Mouse (Mus musculus) MEL (cell line): ENCODE measurements around the gene Lima1. TPM values are rescaled to one million over a fixed set of nuclear protein-coding genes. Genes with fewer than 3 reads are reported as not detected.

Experiments
- DNase-seq: peaks from one replicate; pipeline ENCODE4 v3.0.0; 2011; ENCODE audit warnings: low read depth, low spot score
- H3K27ac ChIP-seq: 2 replicates; pipeline ENCODE4 v1.5.1; 2012; ENCODE audit warnings: low read depth, mild to moderate bottlenecking, control low read depth, low read length, moderate library complexity; ENCODE audit not compliant: control insufficient read depth
- H3K27me3 ChIP-seq, 2 experiments: fragments of 150-350 bp in 1 of 2; sonication (generic) in 1 of 2; 2 replicates each; pipeline ENCODE4 v1.6.1; 2012; ENCODE audit warnings: low read length in 2 of 2, mild to moderate bottlenecking in 2 of 2, improper control_type of control experiment in 1 of 2, moderate library complexity in 1 of 2; ENCODE audit not compliant: insufficient read depth in 2 of 2, control insufficient read depth in 1 of 2
- H3K36me3 ChIP-seq, 2 experiments: 2 replicates each; pipeline ENCODE4 v1.6.1; 2012 to 2014; ENCODE audit warnings: low read length in 2 of 2, improper control_type of control experiment in 1 of 2, inconsistent platforms in 1 of 2, mild to moderate bottlenecking in 1 of 2; ENCODE audit not compliant: insufficient read depth in 2 of 2, control insufficient read depth in 1 of 2
- H3K4me1 ChIP-seq, 2 experiments: fragments of 150-350 bp in 1 of 2; sonication (generic) in 1 of 2; 2 replicates each; pipeline ENCODE4 v1.6.1; 2012; ENCODE audit warnings: low read length in 2 of 2, improper control_type of control experiment in 1 of 2, mild to moderate bottlenecking in 1 of 2; ENCODE audit not compliant: insufficient read depth in 2 of 2, control insufficient read depth in 1 of 2
- H3K4me3 ChIP-seq, 2 experiments: fragments of 150-350 bp in 1 of 2; sonication (generic) in 1 of 2; 2 replicates each; pipeline ENCODE4 v1.5.1; 2012; ENCODE audit warnings: low read depth in 2 of 2, low read length in 2 of 2, mild to moderate bottlenecking in 2 of 2, moderate library complexity in 2 of 2, control low read depth in 1 of 2, improper control_type of control experiment in 1 of 2; ENCODE audit not compliant: control insufficient read depth in 1 of 2, insufficient read depth in 1 of 2
- H3K79me2 ChIP-seq: 2 replicates; pipeline ENCODE4 v1.6.1; 2012; ENCODE audit warnings: mild to moderate bottlenecking, low read length, moderate library complexity; ENCODE audit not compliant: control insufficient read depth, poor library complexity, insufficient read depth
- H3K9ac ChIP-seq: 2 replicates; pipeline ENCODE4 v1.6.1; 2012; ENCODE audit warnings: low read depth, mild to moderate bottlenecking, control low read depth, low read length, moderate library complexity; ENCODE audit not compliant: control insufficient read depth, poor library complexity, severe bottlenecking
- H3K9me3 ChIP-seq: fragments of 150-350 bp; sonication (generic); replicated peaks from 2 replicates; pipeline ENCODE4 v1.6.1; 2012; ENCODE audit warnings: mild to moderate bottlenecking, low read length, improper control_type of control experiment, moderate library complexity; ENCODE audit not compliant: insufficient read depth
- CTCF ChIP-seq, 3 experiments: IDR thresholded peaks in 2 of 3; conservative IDR thresholded peaks in 1 of 3; 2 replicates each; pipeline ENCODE4 v1.5.1; 2011 to 2012; ENCODE audit warnings: low read length in 3 of 3, low read depth in 2 of 3, mild to moderate bottlenecking in 2 of 3, improper control_type of control experiment in 1 of 3, inconsistent platforms in 1 of 3, mixed read lengths in 1 of 3, moderate library complexity in 1 of 3; ENCODE audit not compliant: control insufficient read depth in 1 of 3, insufficient read depth in 1 of 3, poor library complexity in 1 of 3, severe bottlenecking in 1 of 3
- ELF1 ChIP-seq: IDR thresholded peaks from 2 replicates; pipeline ENCODE4 v1.6.1; 2014; ENCODE audit warnings: low read depth, mild to moderate bottlenecking, inconsistent platforms, low read length, improper control_type of control experiment, moderate library complexity
- KAT2A ChIP-seq: conservative IDR thresholded peaks from 2 replicates; pipeline ENCODE4 v1.6.1; 2012; ENCODE audit warnings: low read depth, low read length, improper control_type of control experiment, inconsistent platforms
- MEF2A ChIP-seq: IDR thresholded peaks from 2 replicates; pipeline ENCODE4 v1.6.1; 2014; ENCODE audit warnings: low read depth, mild to moderate bottlenecking, inconsistent platforms, low read length, improper control_type of control experiment; ENCODE audit not compliant: poor library complexity, insufficient replicate concordance, severe bottlenecking; ENCODE audit errors: extremely low read depth
- MXI1 ChIP-seq: IDR thresholded peaks from 2 replicates; pipeline ENCODE4 v1.6.1; 2011; ENCODE audit warnings: mild to moderate bottlenecking, low read depth, low read length, improper control_type of control experiment
- POLR2A ChIP-seq, 2 experiments: IDR thresholded peaks; 2 replicates each; pipeline ENCODE4 v1.6.1; 2011 to 2012; ENCODE audit warnings: low read length in 2 of 2, mild to moderate bottlenecking in 2 of 2, control low read depth in 1 of 2, improper control_type of control experiment in 1 of 2, low read depth in 1 of 2, moderate library complexity in 1 of 2; ENCODE audit not compliant: control insufficient read depth in 1 of 2, insufficient read depth in 1 of 2, poor library complexity in 1 of 2
- POLR2AphosphoS2 ChIP-seq: IDR thresholded peaks from 2 replicates; pipeline ENCODE4 v1.6.1; 2011; ENCODE audit warnings: low read length, improper control_type of control experiment
- RAD21 ChIP-seq: IDR thresholded peaks from 2 replicates; pipeline ENCODE4 v1.6.1; 2011; ENCODE audit warnings: mild to moderate bottlenecking, low read depth, low read length, improper control_type of control experiment
- SIN3A ChIP-seq: IDR thresholded peaks from 2 replicates; pipeline ENCODE4 v1.6.1; 2012; ENCODE audit warnings: low read length, improper control_type of control experiment, inconsistent platforms
- SMC3 ChIP-seq: IDR thresholded peaks from 2 replicates; pipeline ENCODE4 v1.6.1; 2011; ENCODE audit warnings: low read depth, low read length, improper control_type of control experiment
- TAL1 ChIP-seq: IDR thresholded peaks from 2 replicates; pipeline ENCODE4 v1.6.1; 2012; ENCODE audit warnings: mild to moderate bottlenecking, inconsistent platforms, low read length, moderate library complexity, mixed read lengths
- TBP ChIP-seq: IDR thresholded peaks from 2 replicates; pipeline ENCODE4 v1.8.0; 2011; ENCODE audit warnings: low read depth, low read length, improper control_type of control experiment
- UBTF ChIP-seq: IDR thresholded peaks from 2 replicates; pipeline ENCODE4 v1.6.1; 2012; ENCODE audit warnings: low read depth, mild to moderate bottlenecking, inconsistent platforms, low read length, improper control_type of control experiment, moderate library complexity, borderline replicate concordance; ENCODE audit not compliant: insufficient read depth
- USF1 ChIP-seq: IDR thresholded peaks from 2 replicates; pipeline ENCODE4 v1.6.1; 2014; ENCODE audit warnings: low read depth, mild to moderate bottlenecking, inconsistent platforms, low read length, improper control_type of control experiment, moderate library complexity
- USF2 ChIP-seq, 2 experiments: IDR thresholded peaks; 2 replicates each; pipeline ENCODE4 v1.6.1; 2011 to 2012; ENCODE audit warnings: improper control_type of control experiment in 2 of 2, low read length in 2 of 2, borderline replicate concordance in 1 of 2, inconsistent platforms in 1 of 2, low read depth in 1 of 2, mild to moderate bottlenecking in 1 of 2; ENCODE audit not compliant: insufficient read depth in 1 of 2
- ZMIZ1 ChIP-seq: IDR thresholded peaks from 2 replicates; pipeline ENCODE4 v1.6.1; 2012; ENCODE audit warnings: low read depth, mild to moderate bottlenecking, inconsistent platforms, low read length, improper control_type of control experiment, moderate library complexity
- polyA plus RNA-seq, 2 experiments: library from polyadenylated mRNA; stranded (reverse) in 1 of 2; unstranded in 1 of 2; fragments of >175 nt in 1 of 2; fragments of >200 nt in 1 of 2; gene quantifications; 2 replicates each; pipeline versions ENCODE4 v1.2.1 to v1.2.4; 2012; ENCODE audit warnings: low replicate concordance in 2 of 2, low read depth in 1 of 2; ENCODE audit not compliant: insufficient read length in 2 of 2, insufficient read depth in 1 of 2, missing spikeins in 1 of 2
- total RNA-seq: library from RNA; depleted of rRNA; stranded (reverse); fragments of 300-350 nt; gene quantifications from 2 replicates; pipeline ENCODE4 v1.2.3, GENCODE M21; 2012

Lima1 gene
- total and polyA plus RNA-seq, 3 experiments = 1.1 to 7.9 TPM; not detected in 1

DNA sequence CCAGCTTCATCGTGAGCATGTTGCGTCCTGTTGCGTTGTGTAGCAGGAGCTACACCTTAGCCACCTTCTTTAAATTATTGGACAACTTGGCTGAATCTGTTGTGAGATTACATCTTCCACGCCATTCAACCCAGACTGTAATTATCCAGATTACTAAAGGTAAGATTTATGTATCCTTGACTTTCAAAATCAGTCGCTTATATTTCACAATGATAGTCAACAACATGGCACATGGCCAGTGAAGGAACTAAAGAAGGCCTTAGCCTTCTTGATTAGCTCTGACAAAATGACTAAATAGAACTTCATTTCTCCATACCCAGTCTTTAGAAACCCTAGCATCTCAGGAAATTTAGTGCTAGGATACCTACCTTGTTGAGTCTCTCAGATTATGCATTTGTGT, 142.1 kb downstream of the Lima1 start:
- Histone ChIP-seq H3K27me3 (no peaks in the 10 kb centered on the region), H3K4me1 (0 out of 4 replicates have a peak, but pooled peaks cover 0 to 3% of the 10 kb centered on the region in 2 experiments), H3K9ac (no peak overlapping the region), H3K9me3 (no peaks in the 10 kb centered on the region), H3K79me2 (no peaks in the 10 kb centered on the region), H3K4me3 (no peak overlapping the region), H3K36me3 (peaks cover 2 to 7% of the 10 kb centered on the region in 2 experiments), H3K27ac (no peak overlapping the region)
- DNase-seq = no peak
- no peak for TF ChIP-seq USF2 (IDR thresholded peaks at IDR 0.05; ENCODE audit: borderline replicate concordance in 1 of 2, insufficient read depth in 1 of 2, low read depth in 1 of 2, low read length in 2 of 2)
- TF ChIP-seq TBP = no peak
- no peak for TF ChIP-seq RAD21
- no peak for TF ChIP-seq SMC3
- no peak for TF ChIP-seq MXI1
- no peak for TF ChIP-seq MEF2A
- TF ChIP-seq POLR2AphosphoS2 = no peak
- TF ChIP-seq SIN3A = no peak
- TF ChIP-seq USF1 = no peak
- TF ChIP-seq KAT2A = no peak
- TF ChIP-seq TAL1 = no peak
- TF ChIP-seq POLR2A (IDR thresholded peaks at IDR 0.05; ENCODE audit: control insufficient read depth in 1 of 2, insufficient read depth in 1 of 2, low read depth in 1 of 2, low read length in 2 of 2, poor library complexity in 1 of 2) = no peak
- no peak for TF ChIP-seq ZMIZ1

DNA sequence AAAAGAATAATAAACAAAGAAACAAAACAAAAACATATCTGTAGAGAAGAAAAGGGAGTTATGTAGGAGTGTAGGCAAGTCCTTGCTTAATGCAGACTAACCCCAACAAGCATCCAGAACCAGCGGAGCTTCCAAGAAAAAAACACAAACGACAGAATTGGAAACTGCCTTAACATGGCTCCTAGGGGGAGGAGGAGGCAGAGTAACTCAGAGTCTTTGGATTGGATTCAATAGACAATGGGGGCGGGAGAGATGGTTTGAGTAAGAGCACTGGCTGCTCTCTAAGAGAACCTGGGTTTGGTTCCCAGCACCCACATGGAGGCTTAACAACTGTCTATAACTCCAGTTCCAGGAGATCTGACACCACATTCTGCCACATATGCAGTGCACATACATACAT, 143.6 kb downstream of the Lima1 start:
- no peak overlapping the region for H3K9ac ChIP-seq
- H3K27me3 ChIP-seq = no peaks in the 10 kb centered on the region
- peaks cover 3 to 10% of the 10 kb centered on the region in 2 experiments for H3K36me3 ChIP-seq
- DNase-seq = no peak
- 0 out of 4 replicates have a peak, but pooled peaks cover 0 to 3% of the 10 kb centered on the region in 2 experiments for H3K4me1 ChIP-seq
- H3K4me3 ChIP-seq = no peak overlapping the region
- no peak for TF ChIP-seq ZMIZ1
- no peak for TF ChIP-seq CTCF (IDR thresholded peaks at IDR 0.05 in 2 of 3, conservative IDR thresholded peaks at IDR 0.05 in 1 of 3; ENCODE audit: control insufficient read depth in 1 of 3, insufficient read depth in 1 of 3, low read depth in 2 of 3, low read length in 3 of 3, poor library complexity in 1 of 3, severe bottlenecking in 1 of 3)
- TF ChIP-seq ELF1 = no peak
- TF ChIP-seq UBTF = no peak
- H3K79me2 ChIP-seq = peaks cover 3% of the 10 kb centered on the region
- H3K27ac ChIP-seq = no peak overlapping the region
- no peaks in the 10 kb centered on the region for H3K9me3 ChIP-seq
